Mouse (Mus musculus): ENCODE data around the gene Gm8453.
"Not testable (repeated sequence)": the region's sequence is repeated elsewhere in the genome, so short reads cannot be mapped to it uniquely, and the experiment has no call there.

Gm8453 gene

GRCm38 (mm10) chr7:22229384-22229783 lies at the start of gene Gm8453:
TSS of gene Gm8453 (minus strand) at chr7:22229484.
- not testable (repeated sequence) for DNase-seq

DNA sequence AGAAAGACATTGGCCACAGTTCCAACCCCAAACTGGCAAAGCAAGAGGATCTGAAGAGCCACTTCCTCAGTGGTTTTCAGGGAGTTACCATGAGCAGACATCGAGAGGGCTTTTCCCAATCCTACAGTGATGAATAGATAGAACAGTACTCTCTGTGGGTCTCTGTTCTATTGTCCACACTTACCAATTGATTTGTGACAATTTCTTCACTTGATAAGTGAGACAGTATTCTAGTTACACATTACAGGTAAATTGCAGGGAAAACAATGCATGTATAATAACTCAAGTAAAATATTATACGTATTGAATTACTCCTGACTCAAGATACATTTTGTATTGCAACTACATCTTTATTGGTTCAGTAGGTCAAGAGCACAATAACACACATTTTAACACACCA lies 28.1 kb downstream of the Gm8453 start, which contains the start of gene Gm8653:
Gm8653 (minus strand) TSS at position 101 of the 400 bp plus-strand sequence.
- not testable (repeated sequence) for DNase-seq

GRCm38 (mm10) chr7:22189077-22189476 lies 40.2 kb downstream of the Gm8453 start, which contains the start of gene Vmn1r143:
TSS of gene Vmn1r143 (plus strand) at chr7:22189377.
- DNase-seq: not testable (repeated sequence)

All from cerebellum, adult 9-10 months (tissue).